Mouse (Mus musculus): ENCODE measurements at regions not wholly inside any gene's neighbourhood (a gene's known extent, or its start where the extent isn't known, plus 50 kb on each side); places are given as distances from the start of the nearest gene placed in this dataset.

- Histone ChIP-seq H3K9me3 (replicated peaks; ENCODE audit: insufficient read depth, low read length) (no peaks in the 10 kb centered on the region), H3K27ac (ENCODE audit: control insufficient read depth, low read depth, low read length) (no peak overlapping the region)
Measured at GRCm38 (mm10) chr14:99389306-99389705, 90.8 kb downstream of the Klf5 start.

GRCm38 (mm10) chr14:99391700-99392099 lies 93.2 kb downstream of the Klf5 start:
- no peak overlapping the region for H3K9ac ChIP-seq (ENCODE audit: control insufficient read depth, low read depth, low read length, poor library complexity, severe bottlenecking)
- TF ChIP-seq MAX (IDR thresholded peaks at IDR 0.05; ENCODE audit: low read length) (no peak), UBTF (IDR thresholded peaks at IDR 0.05; ENCODE audit: borderline replicate concordance, insufficient read depth, low read depth, low read length) (no peak)
- no peak overlapping the region for H3K27ac ChIP-seq (ENCODE audit: control insufficient read depth, low read depth, low read length)
- no peaks in the 10 kb centered on the region for H3K27me3 ChIP-seq (ENCODE audit: control insufficient read depth in 1 of 2, insufficient read depth in 2 of 2, low read length in 2 of 2)
- no peaks in the 10 kb centered on the region for H3K4me1 ChIP-seq (ENCODE audit: control insufficient read depth in 1 of 2, insufficient read depth in 2 of 2, low read length in 2 of 2)
- DNase-seq (ENCODE audit: low read depth, low spot score): no peak
- H3K9me3 ChIP-seq (replicated peaks; ENCODE audit: insufficient read depth, low read length): no peaks in the 10 kb centered on the region
- H3K36me3 ChIP-seq (ENCODE audit: control insufficient read depth in 1 of 2, insufficient read depth in 2 of 2, low read length in 2 of 2): no peaks in the 10 kb centered on the region
- H3K4me3 ChIP-seq (ENCODE audit: control insufficient read depth in 1 of 2, insufficient read depth in 1 of 2, low read depth in 2 of 2, low read length in 2 of 2): no peak overlapping the region
- no peaks in the 10 kb centered on the region for H3K79me2 ChIP-seq (ENCODE audit: control insufficient read depth, insufficient read depth, low read length, poor library complexity)

More at GRCm38 (mm10) chr14:99389306-99389705, 90.8 kb downstream of the Klf5 start:
- Histone ChIP-seq H3K36me3 (ENCODE audit: control insufficient read depth in 1 of 2, insufficient read depth in 2 of 2, low read length in 2 of 2) (no peaks in the 10 kb centered on the region), H3K4me3 (ENCODE audit: control insufficient read depth in 1 of 2, insufficient read depth in 1 of 2, low read depth in 2 of 2, low read length in 2 of 2) (no peak overlapping the region), H3K4me1 (ENCODE audit: control insufficient read depth in 1 of 2, insufficient read depth in 2 of 2, low read length in 2 of 2) (no peaks in the 10 kb centered on the region), H3K79me2 (ENCODE audit: control insufficient read depth, insufficient read depth, low read length, poor library complexity) (no peaks in the 10 kb centered on the region), H3K9ac (ENCODE audit: control insufficient read depth, low read depth, low read length, poor library complexity, severe bottlenecking) (no peak overlapping the region), H3K27me3 (ENCODE audit: control insufficient read depth in 1 of 2, insufficient read depth in 2 of 2, low read length in 2 of 2) (no peaks in the 10 kb centered on the region)
- no peak for TF ChIP-seq UBTF (IDR thresholded peaks at IDR 0.05; ENCODE audit: borderline replicate concordance, insufficient read depth, low read depth, low read length)
- no peak for TF ChIP-seq USF2 (IDR thresholded peaks at IDR 0.05; ENCODE audit: borderline replicate concordance in 1 of 2, insufficient read depth in 1 of 2, low read depth in 1 of 2, low read length in 2 of 2)
- TF ChIP-seq MAFK (IDR thresholded peaks at IDR 0.05; ENCODE audit: borderline replicate concordance, low read depth, low read length): no peak
- TF ChIP-seq TBP (IDR thresholded peaks at IDR 0.05; ENCODE audit: low read depth, low read length): no peak
- no peak for TF ChIP-seq MAZ (IDR thresholded peaks at IDR 0.05; ENCODE audit: low read depth, low read length)
- no peak for TF ChIP-seq KAT2A (conservative IDR thresholded peaks at IDR 0.05; ENCODE audit: low read depth, low read length)
- DNase-seq (ENCODE audit: low read depth, low spot score): no peak

- Histone ChIP-seq H3K9me3 (replicated peaks; ENCODE audit: insufficient read depth, low read length) (no peaks in the 10 kb centered on the region), H3K79me2 (ENCODE audit: control insufficient read depth, insufficient read depth, low read length, poor library complexity) (no peaks in the 10 kb centered on the region), H3K9ac (ENCODE audit: control insufficient read depth, low read depth, low read length, poor library complexity, severe bottlenecking) (no peak overlapping the region), H3K27ac (ENCODE audit: control insufficient read depth, low read depth, low read length) (no peak overlapping the region), H3K4me1 (ENCODE audit: control insufficient read depth in 1 of 2, insufficient read depth in 2 of 2, low read length in 2 of 2) (no peaks in the 10 kb centered on the region), H3K27me3 (ENCODE audit: control insufficient read depth in 1 of 2, insufficient read depth in 2 of 2, low read length in 2 of 2) (no peaks in the 10 kb centered on the region), H3K4me3 (ENCODE audit: control insufficient read depth in 1 of 2, insufficient read depth in 1 of 2, low read depth in 2 of 2, low read length in 2 of 2) (no peak overlapping the region), H3K36me3 (ENCODE audit: control insufficient read depth in 1 of 2, insufficient read depth in 2 of 2, low read length in 2 of 2) (no peaks in the 10 kb centered on the region)
- no peak for DNase-seq (ENCODE audit: low read depth, low spot score)
- no peak for TF ChIP-seq MEF2A (IDR thresholded peaks at IDR 0.05; ENCODE audit: extremely low read depth, insufficient replicate concordance, low read depth, low read length, poor library complexity, severe bottlenecking)
- TF ChIP-seq SIN3A (IDR thresholded peaks at IDR 0.05; ENCODE audit: low read length): no peak
- TF ChIP-seq CTCF (IDR thresholded peaks at IDR 0.05 in 2 of 3, conservative IDR thresholded peaks at IDR 0.05 in 1 of 3; ENCODE audit: control insufficient read depth in 1 of 3, insufficient read depth in 1 of 3, low read depth in 2 of 3, low read length in 3 of 3, poor library complexity in 1 of 3, severe bottlenecking in 1 of 3): no peak
- no peak for TF ChIP-seq E2F4 (IDR thresholded peaks at IDR 0.05; ENCODE audit: borderline replicate concordance, low read depth, low read length)
- no peak for TF ChIP-seq JUND (IDR thresholded peaks at IDR 0.05; ENCODE audit: low read depth, low read length)
- no peak for TF ChIP-seq ZKSCAN1 (IDR thresholded peaks at IDR 0.05; ENCODE audit: low read depth, low read length)
- no peak for TF ChIP-seq ZMIZ1 (IDR thresholded peaks at IDR 0.05; ENCODE audit: low read depth, low read length)
- no peak for TF ChIP-seq UBTF (IDR thresholded peaks at IDR 0.05; ENCODE audit: borderline replicate concordance, insufficient read depth, low read depth, low read length)
Measured at GRCm38 (mm10) chr14:99392813-99393212, 94.3 kb downstream of the Klf5 start.
